Mouse (Mus musculus) MEL (cell line): ENCODE results near the gene Klhl5. TPM values are rescaled to one million over a fixed set of nuclear protein-coding genes. Genes with fewer than 3 reads are reported as not detected.

Source experiments
- DNase-seq: peaks from one replicate; pipeline ENCODE4 v3.0.0; 2011; ENCODE audit warnings: low read depth, low spot score
- H3K27ac ChIP-seq: 2 replicates; pipeline ENCODE4 v1.5.1; 2012; ENCODE audit warnings: low read depth, mild to moderate bottlenecking, control low read depth, low read length, moderate library complexity; ENCODE audit not compliant: control insufficient read depth
- H3K27me3 ChIP-seq, 2 experiments: fragments of 150-350 bp in 1 of 2; sonication (generic) in 1 of 2; 2 replicates each; pipeline ENCODE4 v1.6.1; 2012; ENCODE audit warnings: low read length in 2 of 2, mild to moderate bottlenecking in 2 of 2, improper control_type of control experiment in 1 of 2, moderate library complexity in 1 of 2; ENCODE audit not compliant: insufficient read depth in 2 of 2, control insufficient read depth in 1 of 2
- H3K36me3 ChIP-seq, 2 experiments: 2 replicates each; pipeline ENCODE4 v1.6.1; 2012 to 2014; ENCODE audit warnings: low read length in 2 of 2, improper control_type of control experiment in 1 of 2, inconsistent platforms in 1 of 2, mild to moderate bottlenecking in 1 of 2; ENCODE audit not compliant: insufficient read depth in 2 of 2, control insufficient read depth in 1 of 2
- H3K4me1 ChIP-seq, 2 experiments: fragments of 150-350 bp in 1 of 2; sonication (generic) in 1 of 2; 2 replicates each; pipeline ENCODE4 v1.6.1; 2012; ENCODE audit warnings: low read length in 2 of 2, improper control_type of control experiment in 1 of 2, mild to moderate bottlenecking in 1 of 2; ENCODE audit not compliant: insufficient read depth in 2 of 2, control insufficient read depth in 1 of 2
- H3K4me3 ChIP-seq, 2 experiments: fragments of 150-350 bp in 1 of 2; sonication (generic) in 1 of 2; 2 replicates each; pipeline ENCODE4 v1.5.1; 2012; ENCODE audit warnings: low read depth in 2 of 2, low read length in 2 of 2, mild to moderate bottlenecking in 2 of 2, moderate library complexity in 2 of 2, control low read depth in 1 of 2, improper control_type of control experiment in 1 of 2; ENCODE audit not compliant: control insufficient read depth in 1 of 2, insufficient read depth in 1 of 2
- H3K79me2 ChIP-seq: 2 replicates; pipeline ENCODE4 v1.6.1; 2012; ENCODE audit warnings: mild to moderate bottlenecking, low read length, moderate library complexity; ENCODE audit not compliant: control insufficient read depth, poor library complexity, insufficient read depth
- H3K9ac ChIP-seq: 2 replicates; pipeline ENCODE4 v1.6.1; 2012; ENCODE audit warnings: low read depth, mild to moderate bottlenecking, control low read depth, low read length, moderate library complexity; ENCODE audit not compliant: control insufficient read depth, poor library complexity, severe bottlenecking
- H3K9me3 ChIP-seq: fragments of 150-350 bp; sonication (generic); replicated peaks from 2 replicates; pipeline ENCODE4 v1.6.1; 2012; ENCODE audit warnings: mild to moderate bottlenecking, low read length, improper control_type of control experiment, moderate library complexity; ENCODE audit not compliant: insufficient read depth
- CHD1 ChIP-seq: IDR thresholded peaks from 2 replicates; pipeline ENCODE4 v1.6.1; 2012; ENCODE audit warnings: low read depth, mild to moderate bottlenecking, inconsistent platforms, low read length, improper control_type of control experiment
- CHD2 ChIP-seq: IDR thresholded peaks from 2 replicates; pipeline ENCODE4 v1.6.1; 2011; ENCODE audit warnings: low read length, improper control_type of control experiment
- CTCF ChIP-seq, 3 experiments: IDR thresholded peaks in 2 of 3; conservative IDR thresholded peaks in 1 of 3; 2 replicates each; pipeline ENCODE4 v1.5.1; 2011 to 2012; ENCODE audit warnings: low read length in 3 of 3, low read depth in 2 of 3, mild to moderate bottlenecking in 2 of 3, improper control_type of control experiment in 1 of 3, inconsistent platforms in 1 of 3, mixed read lengths in 1 of 3, moderate library complexity in 1 of 3; ENCODE audit not compliant: control insufficient read depth in 1 of 3, insufficient read depth in 1 of 3, poor library complexity in 1 of 3, severe bottlenecking in 1 of 3
- ELF1 ChIP-seq: IDR thresholded peaks from 2 replicates; pipeline ENCODE4 v1.6.1; 2014; ENCODE audit warnings: low read depth, mild to moderate bottlenecking, inconsistent platforms, low read length, improper control_type of control experiment, moderate library complexity
- EP300 ChIP-seq, 2 experiments: IDR thresholded peaks; 2 replicates each; pipeline ENCODE4 v1.6.1; 2011; ENCODE audit warnings: improper control_type of control experiment in 2 of 2, low read length in 2 of 2, low read depth in 1 of 2, mild to moderate bottlenecking in 1 of 2
- ETS1 ChIP-seq: IDR thresholded peaks from 2 replicates; pipeline ENCODE4 v1.6.1; 2012; ENCODE audit warnings: low read depth, mild to moderate bottlenecking, inconsistent platforms, low read length, improper control_type of control experiment, moderate library complexity
- GABPA ChIP-seq: IDR thresholded peaks from 2 replicates; pipeline ENCODE4 v1.6.1; 2012; ENCODE audit warnings: low read depth, mild to moderate bottlenecking, inconsistent platforms, low read length, improper control_type of control experiment, moderate library complexity
- GATA1 ChIP-seq: IDR thresholded peaks from 2 replicates; pipeline ENCODE4 v1.6.1; 2011; ENCODE audit warnings: low read depth, low read length, improper control_type of control experiment
- HCFC1 ChIP-seq: IDR thresholded peaks from 2 replicates; pipeline ENCODE4 v1.6.1; 2012; ENCODE audit warnings: low read depth, mild to moderate bottlenecking, inconsistent platforms, low read length, improper control_type of control experiment, moderate library complexity
- JUND ChIP-seq: IDR thresholded peaks from 2 replicates; pipeline ENCODE4 v1.6.1; 2011; ENCODE audit warnings: low read depth, mild to moderate bottlenecking, improper control_type of control experiment, low read length
- KAT2A ChIP-seq: conservative IDR thresholded peaks from 2 replicates; pipeline ENCODE4 v1.6.1; 2012; ENCODE audit warnings: low read depth, low read length, improper control_type of control experiment, inconsistent platforms
- MAX ChIP-seq: IDR thresholded peaks from 2 replicates; pipeline ENCODE4 v1.6.1; 2011; ENCODE audit warnings: low read length, improper control_type of control experiment
- MXI1 ChIP-seq: IDR thresholded peaks from 2 replicates; pipeline ENCODE4 v1.6.1; 2011; ENCODE audit warnings: mild to moderate bottlenecking, low read depth, low read length, improper control_type of control experiment
- MYC ChIP-seq: IDR thresholded peaks from 2 replicates; pipeline ENCODE4 v1.6.1; 2011; ENCODE audit warnings: low read depth, mild to moderate bottlenecking, low read length, improper control_type of control experiment, moderate library complexity
- NRF1 ChIP-seq: IDR thresholded peaks from 2 replicates; pipeline ENCODE4 v1.6.1; 2014; ENCODE audit warnings: low read depth, mild to moderate bottlenecking, inconsistent platforms, low read length, improper control_type of control experiment, moderate library complexity; ENCODE audit not compliant: poor library complexity, insufficient read depth, severe bottlenecking
- POLR2AphosphoS2 ChIP-seq: IDR thresholded peaks from 2 replicates; pipeline ENCODE4 v1.6.1; 2011; ENCODE audit warnings: low read length, improper control_type of control experiment
- POLR2AphosphoS5 ChIP-seq: IDR thresholded peaks from 2 replicates; pipeline ENCODE4 v1.6.1; 2012; ENCODE audit warnings: low read depth, borderline replicate concordance, mild to moderate bottlenecking, inconsistent platforms, low read length, moderate library complexity, mixed read lengths
- RCOR1 ChIP-seq: IDR thresholded peaks from 2 replicates; pipeline ENCODE4 v1.6.1; 2012; ENCODE audit warnings: low read depth, mild to moderate bottlenecking, inconsistent platforms, low read length, improper control_type of control experiment
- SIN3A ChIP-seq: IDR thresholded peaks from 2 replicates; pipeline ENCODE4 v1.6.1; 2012; ENCODE audit warnings: low read length, improper control_type of control experiment, inconsistent platforms
- TAL1 ChIP-seq: IDR thresholded peaks from 2 replicates; pipeline ENCODE4 v1.6.1; 2012; ENCODE audit warnings: mild to moderate bottlenecking, inconsistent platforms, low read length, moderate library complexity, mixed read lengths
- USF1 ChIP-seq: IDR thresholded peaks from 2 replicates; pipeline ENCODE4 v1.6.1; 2014; ENCODE audit warnings: low read depth, mild to moderate bottlenecking, inconsistent platforms, low read length, improper control_type of control experiment, moderate library complexity
- USF2 ChIP-seq, 2 experiments: IDR thresholded peaks; 2 replicates each; pipeline ENCODE4 v1.6.1; 2011 to 2012; ENCODE audit warnings: improper control_type of control experiment in 2 of 2, low read length in 2 of 2, borderline replicate concordance in 1 of 2, inconsistent platforms in 1 of 2, low read depth in 1 of 2, mild to moderate bottlenecking in 1 of 2; ENCODE audit not compliant: insufficient read depth in 1 of 2
- polyA plus RNA-seq, 2 experiments: library from polyadenylated mRNA; stranded (reverse) in 1 of 2; unstranded in 1 of 2; fragments of >175 nt in 1 of 2; fragments of >200 nt in 1 of 2; gene quantifications; 2 replicates each; pipeline versions ENCODE4 v1.2.1 to v1.2.4; 2012; ENCODE audit warnings: low replicate concordance in 2 of 2, low read depth in 1 of 2; ENCODE audit not compliant: insufficient read length in 2 of 2, insufficient read depth in 1 of 2, missing spikeins in 1 of 2
- total RNA-seq: library from RNA; depleted of rRNA; stranded (reverse); fragments of 300-350 nt; gene quantifications from 2 replicates; pipeline ENCODE4 v1.2.3, GENCODE M21; 2012

Klhl5 gene
- total and polyA plus RNA-seq, 3 experiments: 8.0 to 15.5 TPM; not detected in 1

DNA sequence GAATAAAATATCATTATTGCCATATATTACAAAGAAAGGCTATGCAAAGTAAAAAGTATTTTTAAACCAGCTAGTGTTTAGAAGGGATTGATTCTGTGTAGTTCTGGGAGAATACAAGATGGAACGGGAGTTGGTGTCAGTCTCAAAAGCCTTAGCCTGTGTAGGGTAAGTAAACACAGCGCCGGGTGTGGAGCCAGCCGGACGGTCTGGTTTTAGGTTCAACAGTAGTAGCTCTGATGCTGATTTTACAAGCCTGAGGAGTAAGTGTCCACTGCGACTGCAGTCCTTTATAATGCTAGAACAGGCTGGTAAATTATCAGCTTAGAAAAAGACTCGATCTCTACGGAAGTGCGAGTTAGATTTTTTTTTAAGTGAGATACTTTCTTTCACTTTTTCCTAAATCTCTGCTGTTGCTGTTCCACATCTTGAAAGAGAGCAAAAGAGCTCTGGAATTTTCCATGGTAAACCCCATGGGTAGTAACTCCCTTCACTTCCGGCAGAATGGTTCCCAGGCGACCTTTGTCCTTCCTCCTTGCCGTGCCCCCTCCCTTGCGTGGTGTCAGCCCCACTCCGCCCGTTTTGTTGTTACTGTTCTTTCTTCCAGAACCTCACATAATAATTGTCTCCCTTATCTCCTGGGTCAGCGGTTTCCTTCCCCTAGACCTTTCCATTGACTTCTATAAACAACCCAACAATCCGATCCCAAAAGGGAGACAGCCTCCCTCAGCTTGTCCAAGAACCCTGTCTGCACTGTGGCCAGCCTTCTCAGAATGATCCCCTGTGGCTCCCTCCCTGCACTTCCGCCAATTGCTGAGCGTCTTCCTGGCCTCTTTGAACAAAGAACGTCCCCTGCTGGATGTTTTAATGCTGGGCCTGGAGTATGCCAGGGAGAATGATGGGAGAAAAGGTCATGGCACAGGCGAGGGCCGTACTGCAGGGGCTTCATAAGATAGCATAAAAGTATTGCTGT is 50.4 kb downstream of the Klhl5 start:
- H3K9ac ChIP-seq: no peak overlapping the region
- H3K4me3 ChIP-seq: no peak overlapping the region
- no peaks in the 10 kb centered on the region for H3K79me2 ChIP-seq
- peaks cover 0 to 7% of the 10 kb centered on the region in 2 experiments; a peak in 2 of 4 replicates for H3K36me3 ChIP-seq
- TF ChIP-seq GABPA: no peak
- no peak for TF ChIP-seq POLR2AphosphoS2
- no peak for TF ChIP-seq MYC
- no peak for TF ChIP-seq TAL1
- no peak for TF ChIP-seq MXI1
- no peak for TF ChIP-seq USF1
- no peak for TF ChIP-seq GATA1
- TF ChIP-seq POLR2AphosphoS5: no peak
- no peak for TF ChIP-seq JUND
- TF ChIP-seq CHD2: no peak
- no peak for TF ChIP-seq RCOR1
- no peak for TF ChIP-seq EP300 (IDR thresholded peaks at IDR 0.05; ENCODE audit: low read depth in 1 of 2, low read length in 2 of 2)
- no peak for DNase-seq
- peaks cover 0 to 6% of the 10 kb centered on the region in 2 experiments; a peak in 1 of 4 replicates for H3K4me1 ChIP-seq
- H3K9me3 ChIP-seq: no peaks in the 10 kb centered on the region
- no peaks in the 10 kb centered on the region for H3K27me3 ChIP-seq
- H3K27ac ChIP-seq: no peak overlapping the region

- Histone ChIP-seq H3K9ac (no peak overlapping the region), H3K36me3 (peaks cover 0 to 7% of the 10 kb centered on the region in 2 experiments; a peak in 2 of 4 replicates), H3K27ac (no peak overlapping the region), H3K4me1 (peaks cover 0 to 6% of the 10 kb centered on the region in 2 experiments; a peak in 1 of 4 replicates), H3K79me2 (no peaks in the 10 kb centered on the region), H3K4me3 (no peak overlapping the region), H3K9me3 (no peaks in the 10 kb centered on the region), H3K27me3 (no peaks in the 10 kb centered on the region)
- TF ChIP-seq CHD2: no peak
- TF ChIP-seq GABPA: no peak
- no peak for TF ChIP-seq CTCF (IDR thresholded peaks at IDR 0.05 in 2 of 3, conservative IDR thresholded peaks at IDR 0.05 in 1 of 3; ENCODE audit: control insufficient read depth in 1 of 3, insufficient read depth in 1 of 3, low read depth in 2 of 3, low read length in 3 of 3, poor library complexity in 1 of 3, severe bottlenecking in 1 of 3)
- no peak for TF ChIP-seq NRF1
- TF ChIP-seq KAT2A: no peak
- no peak for TF ChIP-seq ETS1
- TF ChIP-seq USF2 (IDR thresholded peaks at IDR 0.05; ENCODE audit: borderline replicate concordance in 1 of 2, insufficient read depth in 1 of 2, low read depth in 1 of 2, low read length in 2 of 2): no peak
- no peak for TF ChIP-seq HCFC1
- TF ChIP-seq SIN3A: no peak
- TF ChIP-seq JUND: no peak
- no peak for TF ChIP-seq CHD1
- TF ChIP-seq ELF1: no peak
- TF ChIP-seq POLR2AphosphoS5: no peak
- TF ChIP-seq MAX: no peak
- no peak for DNase-seq
Observed at GRCm38 (mm10) chr5:65158696-65159305, 51.5 kb downstream of the Klhl5 start.
